In genomic region chr5:35728344-35728956, GRCm38 (mm10) we compare ENCODE assay signal across 8 mouse cellular contexts. TPM values are rescaled to one million over a fixed set of nuclear protein-coding genes. Genes with fewer than 3 reads are reported as not detected.
DNase-seq lines count a peak whose midpoint lies in the region; ATAC-seq and TF ChIP-seq lines count a peak whose summit lies in the region.

No protein-coding gene starts in this region.

- H3K4me2 ChIP-seq in lung, embryonic 14.5 days, result peak overlapping the region; percentile 53
- H3K4me2 ChIP-seq in intestine, embryonic 14.5 days (ENCODE audit: low read length), result peak overlapping the region; percentile 24
- H3K4me2 ChIP-seq in neural tube, embryonic 13.5 days, result peak overlapping the region; percentile 34

- H3K4me3 ChIP-seq in lung, embryonic 14.5 days (ENCODE audit: low read depth, low read length), result peak overlapping the region; percentile 28
- peak overlapping the region; percentile 16 for H3K4me3 ChIP-seq in intestine, embryonic 14.5 days (ENCODE audit: low read depth, low read length)
- 0 out of 2 replicates have a peak overlapping the region, but pooled peaks have one; percentile 4 for H3K4me3 ChIP-seq in neural tube, embryonic 13.5 days

- no peaks in the 10 kb centered on the region for H3K27me3 ChIP-seq in lung, embryonic 14.5 days (ENCODE audit: insufficient read depth, low read length)
- no peaks in the 10 kb centered on the region for H3K27me3 ChIP-seq in intestine, embryonic 14.5 days (replicated peaks; ENCODE audit: control insufficient read depth, insufficient read depth, low read length)
- no peaks in the 10 kb centered on the region for H3K27me3 ChIP-seq in neural tube, embryonic 13.5 days

- DNase-seq in cerebellum, adult 9-10 months, result peak; percentile 26
- no peak for DNase-seq in cerebellum, postnatal 14 days
- DNase-seq in lung, embryonic 14.5 days, result no peak
- no peak for DNase-seq in lung, postnatal 14 days
- DNase-seq in intestine, embryonic 14.5 days (ENCODE audit: low spot score), result no peak
- DNase-seq in spleen, postnatal 10 days (ENCODE audit: low spot score in 2 of 2), result no peak

- peaks cover 5% of the 10 kb centered on the region; the same call in 1 of the 2 replicates for H3K4me1 ChIP-seq in lung, embryonic 14.5 days (ENCODE audit: insufficient read depth)
- H3K4me1 ChIP-seq in intestine, embryonic 14.5 days (replicated peaks; ENCODE audit: control insufficient read depth, insufficient read depth, low read length), result peaks cover 12% of the 10 kb centered on the region
- H3K4me1 ChIP-seq in neural tube, embryonic 13.5 days (replicated peaks), result no peaks in the 10 kb centered on the region

- peak overlapping the region; percentile 82; the same call in 1 of the 2 replicates for H3K27ac ChIP-seq in lung, embryonic 14.5 days (ENCODE audit: low read depth)
- peak overlapping the region; percentile 67; the same call in 1 of the 2 replicates for H3K27ac ChIP-seq in intestine, embryonic 14.5 days (ENCODE audit: low read depth)
- no peak overlapping the region; the same call in 1 of the 2 replicates for H3K27ac ChIP-seq in neural tube, embryonic 13.5 days (replicated peaks)

- WGBS in lung, embryonic 14.5 days, result 83% methylated on average over 12 of the region's 12 CpGs
- WGBS in intestine, embryonic 14.5 days, result 85% methylated on average over 12 of the region's 12 CpGs
- 86% methylated on average over 12 of the region's 12 CpGs for WGBS in neural tube, embryonic 13.5 days

- peak overlapping the region; percentile 17; the same call in 1 of the 2 replicates for H3K9ac ChIP-seq in lung, embryonic 14.5 days
- H3K9ac ChIP-seq in intestine, embryonic 14.5 days (ENCODE audit: low read length), result peak overlapping the region; percentile 8; the same call in 1 of the 2 replicates
- no peak overlapping the region for H3K9ac ChIP-seq in neural tube, embryonic 13.5 days

- H3K9me3 ChIP-seq in lung, embryonic 14.5 days (ENCODE audit: low read depth, low read length), result no peaks in the 10 kb centered on the region
- H3K9me3 ChIP-seq in intestine, embryonic 14.5 days (ENCODE audit: control insufficient read depth, low read length), result no peaks in the 10 kb centered on the region
- H3K9me3 ChIP-seq in neural tube, embryonic 13.5 days, result no peaks in the 10 kb centered on the region

- H3K36me3 ChIP-seq in lung, embryonic 14.5 days (ENCODE audit: insufficient read depth), result no peaks in the 10 kb centered on the region
- no peaks in the 10 kb centered on the region for H3K36me3 ChIP-seq in intestine, embryonic 14.5 days (ENCODE audit: control insufficient read depth, insufficient read depth, low read length)
- H3K36me3 ChIP-seq in neural tube, embryonic 13.5 days, result no peaks in the 10 kb centered on the region

- no peak for TF ChIP-seq CTCF in lung, embryonic 14.5 days (IDR thresholded peaks at IDR 0.05; ENCODE audit: low read depth)

- ATAC-seq in lung, embryonic 14.5 days (ENCODE audit: insufficient read depth), result no peak
- ATAC-seq in intestine, embryonic 14.5 days (replicated peaks; ENCODE audit: low FRiP score, low TSS enrichment, low read depth), result no peak
- ATAC-seq in neural tube, embryonic 13.5 days (ENCODE audit: low read depth), result no peak
- no peak for ATAC-seq in erythroblast, adult 5-6 weeks (replicated peaks; ENCODE audit: low FRiP score, poor library complexity, severe bottlenecking)

RNA-seq across cellular contexts. Expression of gene Sh3tc1, which starts 11.3 kb away (rescaled TPM):
- 8.7 and 10.6 TPM in 2 replicates for polyA plus RNA-seq in lung, embryonic 14.5 days (2014; fragmentation: Nextera tagmentation; extraction: Ambion mirVana)
- 7.9 and 10.1 TPM in 2 replicates for polyA plus RNA-seq in intestine, embryonic 14.5 days (2014; fragmentation: Nextera tagmentation; extraction: Ambion mirVana)
- polyA plus RNA-seq in neural tube, embryonic 13.5 days (2015; fragmentation: Nextera tagmentation; extraction: Ambion mirVana), result 3.1 and 4.2 TPM in 2 replicates
- total RNA-seq in erythroblast, adult 5-6 weeks (2015; ENCODE audit: low replicate concordance), result 0.63 and 1.3 TPM in 2 replicates
- 1.8 and 2.2 TPM in 2 replicates for total RNA-seq in erythroblast, adult 5-6 weeks (2017; ENCODE audit: low replicate concordance)

RNA-seq across cellular contexts. Expression of gene Ablim2, which starts 29.2 kb away (rescaled TPM):
- 0.36 and 0.45 TPM in 2 replicates for polyA plus RNA-seq in lung, embryonic 14.5 days (2014; fragmentation: Nextera tagmentation; extraction: Ambion mirVana)
- 3.1 and 4.4 TPM in 2 replicates for polyA plus RNA-seq in intestine, embryonic 14.5 days (2014; fragmentation: Nextera tagmentation; extraction: Ambion mirVana)
- polyA plus RNA-seq in neural tube, embryonic 13.5 days (2015; fragmentation: Nextera tagmentation; extraction: Ambion mirVana), result 9.8 and 10.3 TPM in 2 replicates
- total RNA-seq in erythroblast, adult 5-6 weeks (2015; ENCODE audit: low replicate concordance), result not detected in 2 replicates
- total RNA-seq in erythroblast, adult 5-6 weeks (2017; ENCODE audit: low replicate concordance), result not detected in 2 replicates

RNA-seq across cellular contexts. Expression of gene Htra3, which starts 48.9 kb away (rescaled TPM):
- polyA plus RNA-seq in lung, embryonic 14.5 days (2014; fragmentation: Nextera tagmentation; extraction: Ambion mirVana), result 19.6 and 21.9 TPM in 2 replicates
- 39.1 and 47.9 TPM in 2 replicates for polyA plus RNA-seq in intestine, embryonic 14.5 days (2014; fragmentation: Nextera tagmentation; extraction: Ambion mirVana)
- 16.2 TPM in 2 replicates for polyA plus RNA-seq in neural tube, embryonic 13.5 days (2015; fragmentation: Nextera tagmentation; extraction: Ambion mirVana)
- not detected in 2 replicates for total RNA-seq in erythroblast, adult 5-6 weeks (2015; ENCODE audit: low replicate concordance)
- total RNA-seq in erythroblast, adult 5-6 weeks (2017; ENCODE audit: low replicate concordance), result not detected in 2 replicates
